Mouse (Mus musculus): ENCODE measurements at regions not wholly inside any gene's neighbourhood (a gene's known extent, or its start where the extent isn't known, plus 50 kb on each side); places are given as distances from the start of the nearest gene placed in this dataset.

DNA sequence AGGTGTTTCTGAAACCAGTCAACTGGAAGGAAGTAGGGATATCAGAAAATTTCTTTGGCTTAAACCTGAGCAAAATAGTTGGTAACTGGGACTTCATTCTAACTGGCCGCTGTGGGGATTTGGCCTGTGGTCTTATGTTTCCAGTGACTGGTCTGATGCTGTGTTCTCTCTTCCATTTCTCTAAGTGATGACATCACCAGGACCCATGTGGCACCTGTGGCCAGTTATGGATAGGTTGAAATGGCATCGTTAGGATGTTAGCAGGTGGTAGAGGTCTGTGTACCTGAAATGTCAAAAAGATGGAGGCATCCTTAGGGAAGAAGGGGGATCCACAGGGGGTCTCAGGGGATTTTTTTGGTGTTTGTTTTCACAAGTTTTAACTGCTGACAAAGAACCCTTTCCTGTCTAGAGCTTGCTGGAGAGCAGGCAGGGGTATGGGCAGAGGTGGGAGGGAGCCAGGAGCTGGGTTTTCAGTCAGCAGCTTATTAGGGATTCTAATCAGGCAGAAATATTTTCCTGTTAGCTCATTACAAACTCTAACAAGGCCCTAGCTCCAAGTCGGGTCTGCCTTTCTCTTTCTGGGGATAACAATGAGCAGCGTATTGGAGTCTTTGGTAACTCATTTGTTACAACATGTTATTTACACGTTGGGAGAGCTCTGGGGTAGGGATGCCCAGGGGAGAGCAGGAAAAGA lies 170.2 kb downstream of the Adck1 start:
- H3K27me3 ChIP-seq: no peaks in the 10 kb centered on the region
- H3K4me3 ChIP-seq: no peak overlapping the region
- no peaks in the 10 kb centered on the region for H3K36me3 ChIP-seq
- H3K9ac ChIP-seq: no peak overlapping the region
- ATAC-seq (ENCODE audit: low FRiP score, low read depth): no peak
- H3K4me1 ChIP-seq (replicated peaks): no peaks in the 10 kb centered on the region
- no peaks in the 10 kb centered on the region for H3K9me3 ChIP-seq
- H3K27ac ChIP-seq (replicated peaks): no peak overlapping the region
- 51% methylated on average over 5 of the region's 5 CpGs for WGBS
- H3K4me2 ChIP-seq: no peak overlapping the region

DNA sequence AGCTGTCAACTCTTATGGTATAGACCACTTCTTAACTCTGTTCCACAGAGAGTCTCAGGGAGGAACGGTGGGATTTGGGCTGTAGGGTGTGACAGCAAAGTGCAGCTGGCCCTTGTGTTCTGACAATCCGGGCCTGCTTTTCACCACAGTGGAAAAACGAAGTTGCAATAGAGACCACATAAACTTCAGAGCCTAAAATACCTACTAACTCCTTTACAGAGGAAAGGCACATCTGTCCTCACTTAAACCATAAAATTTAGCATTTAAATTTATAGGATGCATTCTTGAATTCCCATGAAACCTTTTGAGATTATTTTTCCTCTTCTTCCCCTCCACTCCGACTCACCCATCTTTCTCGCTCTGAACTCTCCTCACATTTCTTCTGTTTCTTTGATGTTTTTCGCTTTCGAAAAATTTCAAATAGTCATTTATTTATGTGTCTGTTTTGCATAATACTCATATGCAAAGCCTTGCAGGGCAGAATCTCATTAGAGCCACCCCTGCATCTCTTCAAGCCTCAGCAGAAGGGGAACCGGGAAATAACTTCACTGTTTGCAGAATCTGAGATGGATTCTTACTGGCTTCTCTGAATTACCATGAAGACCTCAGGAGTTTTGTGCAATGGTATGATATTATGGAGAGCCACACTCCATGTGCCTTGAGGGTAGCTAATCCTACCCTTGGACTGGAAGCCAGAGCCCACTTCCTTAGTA lies 172.1 kb downstream of the Adck1 start:
- Histone ChIP-seq H3K9ac (no peak overlapping the region), H3K27me3 (no peaks in the 10 kb centered on the region), H3K4me2 (no peak overlapping the region), H3K4me1 (replicated peaks) (no peaks in the 10 kb centered on the region), H3K9me3 (no peaks in the 10 kb centered on the region), H3K4me3 (no peak overlapping the region), H3K27ac (replicated peaks) (no peak overlapping the region), H3K36me3 (no peaks in the 10 kb centered on the region)
- ATAC-seq (ENCODE audit: low FRiP score, low read depth): no peak
- 70% methylated on average over 8 of the region's 8 CpGs for WGBS

DNA sequence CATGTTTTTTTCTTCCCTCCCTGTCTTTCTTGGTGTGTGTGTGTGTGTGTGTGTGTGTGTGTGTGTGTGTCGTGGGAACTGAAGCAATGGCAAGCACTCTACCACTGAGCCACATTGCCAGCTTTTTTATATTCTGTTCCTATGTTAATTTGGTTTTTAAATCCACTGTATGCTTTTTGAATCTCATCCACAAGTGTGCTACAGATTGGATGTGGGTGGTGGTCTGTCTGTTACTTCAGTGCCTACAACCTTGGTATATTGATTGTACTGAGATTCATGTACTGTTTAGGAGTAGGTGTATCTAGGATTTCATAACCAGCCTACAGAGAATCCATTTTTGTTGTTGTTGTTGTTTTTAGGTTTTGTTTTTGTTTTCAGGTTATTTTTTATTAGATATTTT lies 170.8 kb upstream of the Nrxn3 start:
- H3K4me3 ChIP-seq: no peak overlapping the region
- no peak overlapping the region for H3K4me2 ChIP-seq
- no peaks in the 10 kb centered on the region for H3K9me3 ChIP-seq
- no peaks in the 10 kb centered on the region for H3K4me1 ChIP-seq (replicated peaks)
- no peaks in the 10 kb centered on the region for H3K36me3 ChIP-seq
- H3K27me3 ChIP-seq: no peaks in the 10 kb centered on the region
- 83% methylated on average over 1 of the region's 1 CpGs for WGBS
- no peak overlapping the region for H3K9ac ChIP-seq
- no peak for ATAC-seq (ENCODE audit: low FRiP score, low read depth)
- no peak overlapping the region for H3K27ac ChIP-seq (replicated peaks)

DNA sequence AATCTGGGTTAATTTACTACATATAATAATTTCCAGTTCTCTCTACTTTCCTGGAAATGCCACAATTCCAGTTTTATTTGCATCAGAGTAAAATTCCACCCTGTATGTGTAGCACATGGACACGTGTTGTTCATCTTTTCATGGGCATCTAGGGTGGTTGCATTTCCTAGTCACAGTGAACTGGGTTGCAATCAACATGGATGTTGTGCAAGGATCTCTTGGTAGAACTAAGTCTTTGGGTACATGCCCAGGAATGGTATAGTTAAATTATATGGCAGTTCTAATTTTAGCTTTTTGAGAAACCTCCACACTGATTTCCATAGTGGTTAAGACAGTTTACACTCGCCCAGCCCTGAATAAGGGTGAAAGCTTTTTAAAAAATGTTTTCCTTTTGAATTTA lies 167.2 kb upstream of the Nrxn3 start:
- Histone ChIP-seq H3K9ac (no peak overlapping the region), H3K4me2 (no peak overlapping the region), H3K27ac (replicated peaks) (no peak overlapping the region), H3K9me3 (no peaks in the 10 kb centered on the region), H3K4me1 (replicated peaks) (no peaks in the 10 kb centered on the region), H3K36me3 (no peaks in the 10 kb centered on the region), H3K27me3 (no peaks in the 10 kb centered on the region), H3K4me3 (no peak overlapping the region)
- ATAC-seq (ENCODE audit: low FRiP score, low read depth): no peak
- 86% methylated on average over 2 of the region's 2 CpGs for WGBS

DNA sequence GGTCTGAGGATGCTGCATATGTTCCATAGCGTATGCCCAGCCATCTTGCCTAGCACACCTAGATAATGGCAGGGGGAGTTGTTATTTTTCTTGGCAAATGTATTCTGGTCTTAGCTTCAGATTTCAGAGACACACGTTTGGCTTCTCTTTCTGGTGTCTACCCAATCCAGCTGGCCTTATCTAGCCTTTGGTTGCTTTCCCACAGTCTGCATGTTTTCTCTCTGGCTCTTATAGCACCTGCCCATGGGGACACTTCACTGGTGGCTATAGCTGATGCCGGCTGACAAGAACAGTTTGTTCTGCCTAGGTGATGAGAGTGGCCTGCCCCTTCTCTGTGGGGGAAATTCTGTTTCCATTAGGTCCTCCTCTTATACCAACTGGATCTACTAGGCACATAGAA lies 164.6 kb upstream of the Nrxn3 start:
- Histone ChIP-seq H3K27ac (replicated peaks) (no peak overlapping the region), H3K4me1 (replicated peaks) (no peaks in the 10 kb centered on the region), H3K9me3 (no peaks in the 10 kb centered on the region), H3K4me3 (no peak overlapping the region), H3K36me3 (no peaks in the 10 kb centered on the region), H3K9ac (no peak overlapping the region), H3K4me2 (no peak overlapping the region), H3K27me3 (no peaks in the 10 kb centered on the region)
- ATAC-seq (ENCODE audit: low FRiP score, low read depth): no peak
- WGBS: 84% methylated on average over 3 of the region's 3 CpGs

DNA sequence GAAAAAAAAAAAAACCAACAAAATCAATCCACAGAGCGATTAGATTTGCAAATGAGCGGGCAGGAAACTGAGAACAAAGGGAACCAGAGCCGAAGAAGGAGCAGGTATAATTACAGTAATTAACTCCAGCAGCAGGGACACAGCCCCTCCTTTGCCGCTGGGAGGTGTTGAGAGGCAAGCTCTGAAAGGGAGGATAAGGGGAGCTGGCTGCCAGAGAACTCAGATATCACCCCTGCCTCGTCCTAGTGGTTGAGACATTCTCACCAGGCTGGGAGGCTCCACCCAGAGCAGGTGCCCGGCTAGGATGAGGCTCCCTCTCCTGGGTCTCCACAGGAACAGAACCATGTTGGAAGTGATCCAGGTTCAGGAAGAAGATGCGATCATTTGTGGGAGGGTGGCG lies 142.7 kb upstream of the Nrxn3 start:
- peak overlapping the region; percentile 1; the same call in 1 of the 2 replicates for H3K4me2 ChIP-seq
- H3K9ac ChIP-seq: no peak overlapping the region
- peak; percentile 51 for ATAC-seq (ENCODE audit: low FRiP score, low read depth)
- H3K27me3 ChIP-seq: no peaks in the 10 kb centered on the region
- no peaks in the 10 kb centered on the region for H3K36me3 ChIP-seq
- WGBS: 14% methylated on average over 8 of the region's 8 CpGs
- no peaks in the 10 kb centered on the region for H3K9me3 ChIP-seq
- 0 out of 2 replicates have a peak overlapping the region, but pooled peaks have one; percentile 30 for H3K27ac ChIP-seq (replicated peaks)
- no peak overlapping the region for H3K4me3 ChIP-seq
- H3K4me1 ChIP-seq (replicated peaks): no peaks in the 10 kb centered on the region

DNA sequence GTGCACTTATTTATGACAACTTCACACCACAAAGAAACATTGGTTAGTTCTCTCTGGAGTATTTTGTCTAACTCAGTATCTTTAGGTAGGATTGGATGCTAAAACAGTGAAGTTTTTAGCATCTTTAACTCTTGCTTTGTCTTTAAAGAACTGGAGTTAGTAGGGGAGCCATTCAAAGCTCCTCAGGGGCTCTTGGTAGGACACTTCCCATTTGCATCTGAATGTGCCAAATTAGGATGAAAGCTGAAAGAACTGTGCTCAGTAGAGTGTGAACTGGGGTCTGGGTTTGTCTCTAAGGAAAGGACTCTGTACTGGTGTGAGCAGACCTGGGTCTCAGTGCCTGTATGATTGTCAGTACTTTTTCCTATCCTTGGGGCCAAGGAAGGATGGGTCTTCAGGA lies 116.7 kb upstream of the Nrxn3 start:
- Histone ChIP-seq H3K27me3 (no peaks in the 10 kb centered on the region), H3K4me3 (no peak overlapping the region), H3K9ac (no peak overlapping the region)

DNA sequence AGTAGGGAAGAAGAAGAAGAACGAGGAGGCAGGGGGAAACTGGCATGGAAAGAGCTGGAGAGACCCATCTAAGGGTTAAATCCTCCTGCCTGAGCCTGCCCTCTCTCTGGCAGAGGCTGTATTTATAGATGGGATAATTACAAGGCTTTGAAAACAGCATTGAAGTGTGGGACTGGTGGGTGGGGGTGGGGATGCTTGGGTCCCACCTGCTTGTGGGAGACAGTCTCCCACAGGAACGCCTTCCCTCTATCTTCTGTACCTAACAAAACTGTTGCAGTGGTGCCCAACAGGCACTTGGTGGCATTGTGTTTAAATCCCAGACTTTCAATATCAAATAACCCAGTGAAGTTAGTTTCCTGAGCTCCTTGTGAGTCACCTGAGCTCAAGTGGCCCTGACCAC lies 102.6 kb upstream of the Nrxn3 start:
- Histone ChIP-seq H3K9ac (no peak overlapping the region), H3K36me3 (no peaks in the 10 kb centered on the region), H3K27ac (replicated peaks) (no peak overlapping the region), H3K4me1 (replicated peaks) (no peaks in the 10 kb centered on the region), H3K27me3 (no peaks in the 10 kb centered on the region), H3K9me3 (no peaks in the 10 kb centered on the region), H3K4me3 (no peak overlapping the region), H3K4me2 (no peak overlapping the region)
- no peak for ATAC-seq (ENCODE audit: low FRiP score, low read depth)
- WGBS: 46% methylated on average over 2 of the region's 2 CpGs

More for the DNA sequence above, 116.7 kb upstream of the Nrxn3 start:
- Histone ChIP-seq H3K4me1 (replicated peaks) (no peaks in the 10 kb centered on the region), H3K27ac (replicated peaks) (no peak overlapping the region), H3K4me2 (no peak overlapping the region), H3K9me3 (no peaks in the 10 kb centered on the region), H3K36me3 (no peaks in the 10 kb centered on the region)
- ATAC-seq (ENCODE audit: low FRiP score, low read depth): no peak

DNA sequence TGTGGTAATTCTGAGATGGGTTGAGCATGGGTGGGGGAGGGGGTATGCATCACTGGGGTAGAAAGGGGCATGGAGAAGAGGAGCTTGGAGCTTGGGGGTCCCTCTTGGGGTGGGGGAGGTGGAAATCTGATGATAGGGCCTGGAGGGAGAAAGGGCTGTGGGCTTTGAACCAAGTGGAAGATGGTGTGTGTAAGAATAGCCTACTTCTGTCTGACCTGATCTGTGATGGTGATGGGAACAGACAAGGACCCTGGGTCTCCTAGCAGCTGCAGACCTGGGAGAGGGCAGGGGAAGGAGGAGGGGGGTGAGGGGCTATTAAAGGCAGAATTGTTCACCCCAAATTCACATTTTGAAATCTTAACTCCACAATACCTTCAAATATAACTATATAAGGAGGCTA lies 78.4 kb upstream of the Nrxn3 start:
- Histone ChIP-seq H3K4me3 (no peak overlapping the region), H3K4me2 (no peak overlapping the region), H3K9me3 (no peaks in the 10 kb centered on the region), H3K36me3 (no peaks in the 10 kb centered on the region), H3K4me1 (replicated peaks) (no peaks in the 10 kb centered on the region), H3K9ac (no peak overlapping the region), H3K27ac (replicated peaks) (no peak overlapping the region), H3K27me3 (no peaks in the 10 kb centered on the region)
- no peak for ATAC-seq (ENCODE audit: low FRiP score, low read depth)

DNA sequence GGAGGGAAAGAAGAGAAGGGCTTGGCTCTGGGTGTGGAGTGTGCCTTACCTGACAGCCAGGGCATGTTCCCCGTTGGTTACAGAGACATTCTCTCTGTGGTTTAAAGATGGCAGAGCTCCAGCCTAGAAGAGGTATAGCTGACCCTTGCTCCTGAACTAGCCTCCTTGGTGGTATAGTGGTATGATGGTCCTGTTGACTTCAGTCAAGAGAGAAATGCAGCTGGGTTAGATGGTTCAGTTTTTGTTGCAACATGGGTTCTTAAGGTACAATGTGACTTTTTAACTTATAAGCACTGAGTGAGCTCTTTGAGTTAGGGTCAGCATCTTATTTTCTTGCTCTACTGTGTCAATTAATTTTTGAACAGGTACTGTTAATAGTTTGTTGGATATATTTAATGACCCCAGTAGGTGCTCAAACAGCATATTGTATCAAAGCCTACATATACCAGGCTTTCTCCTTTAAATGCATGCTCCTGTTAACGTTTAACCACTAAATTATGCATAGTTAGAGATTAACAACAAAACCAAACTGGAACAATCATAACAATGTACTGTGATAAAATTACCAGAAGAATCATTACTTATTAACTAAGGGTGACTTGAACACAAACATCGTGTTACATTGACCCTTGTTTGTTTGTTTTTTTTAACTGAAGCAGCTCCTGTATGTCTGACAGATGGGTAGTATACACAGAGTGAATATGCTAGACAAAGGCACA lies 70.5 kb upstream of the Nrxn3 start:
- no peak for ATAC-seq (ENCODE audit: low FRiP score, low read depth)
- WGBS: 70% methylated on average over 3 of the region's 3 CpGs
- no peak overlapping the region for H3K4me2 ChIP-seq

More for the DNA sequence above, 70.5 kb upstream of the Nrxn3 start:
- no peak overlapping the region for H3K9ac ChIP-seq
- H3K27ac ChIP-seq (replicated peaks): no peak overlapping the region
- no peaks in the 10 kb centered on the region for H3K27me3 ChIP-seq
- H3K4me1 ChIP-seq (replicated peaks): no peaks in the 10 kb centered on the region
- no peaks in the 10 kb centered on the region for H3K36me3 ChIP-seq
- H3K4me3 ChIP-seq: no peak overlapping the region
- no peaks in the 10 kb centered on the region for H3K9me3 ChIP-seq

All from hindbrain, embryonic 15.5 days (tissue).